Mouse (Mus musculus) Patski (cell line): ENCODE results near the gene Ercc6l2. TPM values are rescaled to one million over a fixed set of nuclear protein-coding genes. Genes with fewer than 3 reads are reported as not detected.

Experiments
- ATAC-seq: fragments of 100-300 bp; one replicate; pipeline ENCODE4 v1.8.0; 2021
- CTCF ChIA-PET: fragments of 350-600 bp; sonication (Branson Sonifier 250); formaldehyde crosslinking; loops from one replicate; lab custom pipeline; 2022; ENCODE audit warnings: inconsistent platforms; lab: Charles Lee
- POLR2A ChIA-PET: fragments of 350-600 bp; sonication (Branson Sonifier 250); formaldehyde crosslinking; loops from one replicate; lab custom pipeline; 2022; ENCODE audit warnings: antibody characterized with exemption, inconsistent platforms; lab: Charles Lee
- DNase-seq: peaks from one replicate; pipeline ENCODE4 v3.0.0-alpha.2; 2011; ENCODE audit warnings: low read depth, low spot score
- H3K27me3 ChIP-seq: fragments of 371-371 bp; one replicate; pipeline ENCODE4 v1.5.1; 2021
- CTCF ChIP-seq: fragments of 100-300 bp; IDR thresholded peaks from one replicate; pipeline ENCODE4 v1.5.1; 2021
- in situ Hi-C: fragments of 300-500 bp; cut with MboI; formaldehyde crosslinking; loops from 3 replicates; pipeline ENCODE4 v1.11.1; 2018; ENCODE audit warnings: low pct_unique_long_range_greater_than_20kb, mixed read lengths
- polyA plus RNA-seq: library from polyadenylated mRNA; unstranded; gene quantifications from one replicate; pipeline ENCODE4 v1.2.3, GENCODE M21; 2021

Ercc6l2 gene
- polyA plus RNA-seq, 1 experiment from 2014 or later, result 22.5 TPM

DNA sequence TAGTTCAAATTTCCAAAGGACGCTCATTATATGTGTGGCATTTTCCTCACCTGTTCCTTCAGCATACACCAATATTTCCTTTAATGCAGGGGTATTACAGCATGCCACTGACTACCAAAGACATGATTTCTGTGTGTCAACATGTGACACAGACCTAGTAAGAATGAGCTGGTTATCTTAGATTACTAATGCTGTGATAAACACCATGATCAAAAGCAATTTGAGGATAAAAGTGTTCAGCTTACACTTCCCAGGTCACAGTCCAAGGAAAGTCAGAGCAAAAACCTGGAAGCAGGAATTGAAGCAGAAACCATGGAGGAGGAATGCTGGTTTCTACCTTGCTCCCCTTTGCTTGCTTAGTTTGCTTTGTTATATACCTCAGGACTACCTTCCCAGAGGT, 13.8 kb upstream of the Ercc6l2 start:
- DNase-seq, result no peak
- ChIA-PET CTCF (no interaction called here), POLR2A (no interaction called here)
- ATAC-seq, result no peak
- in situ Hi-C loops, result no loop called here
- H3K27me3 ChIP-seq, result no peaks in the 10 kb centered on the region
- no peak for TF ChIP-seq CTCF

DNA sequence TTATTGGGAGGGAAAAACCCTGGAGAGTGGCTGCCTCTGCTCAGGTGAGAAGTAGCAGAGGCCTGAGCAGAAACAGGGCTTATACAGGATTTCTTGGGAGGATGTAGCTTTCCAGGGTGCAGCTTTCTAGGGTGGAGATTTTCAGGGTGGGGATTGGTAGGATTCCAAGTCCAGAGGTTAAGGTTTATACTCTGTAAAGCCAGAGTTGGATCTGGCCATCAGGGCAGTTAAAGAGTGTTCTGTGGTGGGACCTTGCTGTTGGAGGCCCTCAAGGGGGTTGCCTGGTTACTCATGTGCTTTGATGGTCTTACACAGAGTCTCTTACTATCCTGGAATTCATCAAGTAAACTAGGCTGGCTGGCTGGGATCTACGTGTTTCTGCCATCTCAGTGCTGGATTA, 7.8 kb upstream of the Ercc6l2 start:
- TF ChIP-seq CTCF, result no peak
- ATAC-seq, result no peak
- in situ Hi-C loops, result no loop called here
- DNase-seq, result no peak
- no peaks in the 10 kb centered on the region for H3K27me3 ChIP-seq
- ChIA-PET CTCF (no interaction called here), POLR2A (no interaction called here)

DNA sequence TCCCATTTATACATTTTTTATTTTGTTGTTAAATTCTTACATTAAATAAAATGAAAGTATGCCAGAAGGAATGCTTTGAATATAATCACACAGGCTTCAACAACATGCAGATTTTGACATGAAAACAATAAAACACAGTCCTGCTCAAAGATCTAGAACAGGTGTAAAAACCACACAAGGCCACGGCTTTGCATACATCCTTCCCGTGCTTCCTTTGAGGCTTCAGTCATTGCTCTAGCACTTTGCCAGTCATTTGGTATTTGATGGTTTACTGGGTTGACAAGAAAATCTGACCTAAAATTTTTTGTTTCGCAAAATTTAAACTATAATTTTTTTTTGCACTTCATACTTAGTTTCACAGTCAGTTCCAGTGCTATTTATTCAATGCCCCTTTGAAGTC, 7.1 kb upstream of the Ercc6l2 start:
- POLR2A ChIA-PET, result no interaction called here
- no peak for ATAC-seq
- CTCF ChIA-PET, result no interaction called here
- no peak for TF ChIP-seq CTCF
- H3K27me3 ChIP-seq, result no peaks in the 10 kb centered on the region
- DNase-seq, result no peak
- in situ Hi-C loops, result no loop called here

GRCm38 (mm10) chr13:63811477-63811876, 3.6 kb upstream of the Ercc6l2 start:
- in situ Hi-C loops, result loop anchor here (10.0 kb wide), 2 partner anchors 117 to 237 kb away; partner anchors contain the start of gene Ptch1
- no peaks in the 10 kb centered on the region for H3K27me3 ChIP-seq
- DNase-seq (no peak), ATAC-seq (no peak)
- ChIA-PET CTCF (no interaction called here), POLR2A (no interaction called here)
- TF ChIP-seq CTCF, result no peak

- no peaks in the 10 kb centered on the region for H3K27me3 ChIP-seq
- ATAC-seq (no peak), DNase-seq (no peak)
- in situ Hi-C loops, result loop anchor here (10.0 kb wide), 2 partner anchors 121 to 241 kb away; partner anchors contain the start of gene Ptch1
- ChIA-PET POLR2A (interaction anchor here (0.9 kb wide), 1 partner anchor 63 kb away, joined by 3 read pairs; no protein-coding TSS in a partner anchor), CTCF (interaction anchor here (1.4 kb wide), 1 partner anchor 11 kb away, joined by 3 read pairs; no protein-coding TSS in a partner anchor)
- no peak for TF ChIP-seq CTCF
These were observed 891 bp downstream of the Ercc6l2 start for GRCm38 (mm10) chr13:63815931-63816330.

DNA sequence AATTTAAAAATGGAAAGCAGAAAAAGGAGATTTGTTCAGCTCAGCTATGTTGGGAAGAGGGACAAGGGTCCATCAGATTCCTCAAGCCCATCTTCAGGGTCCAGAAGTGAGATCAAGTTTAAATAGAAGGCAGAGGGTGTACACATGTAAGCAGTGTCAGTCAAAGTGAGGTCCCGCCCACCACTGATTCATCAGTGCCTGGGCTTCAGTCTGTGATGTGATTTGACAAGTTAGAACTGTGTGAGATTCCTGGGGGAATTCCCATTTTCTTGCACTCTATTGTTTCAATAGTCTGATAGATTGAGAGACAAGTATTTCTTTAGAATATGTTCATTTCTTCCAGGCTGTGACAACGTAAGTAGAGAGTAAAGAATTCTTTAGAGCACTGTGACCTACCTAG, 30.7 kb downstream of the Ercc6l2 start:
- H3K27me3 ChIP-seq, result no peaks in the 10 kb centered on the region
- TF ChIP-seq CTCF, result no peak
- in situ Hi-C loops, result no loop called here
- POLR2A ChIA-PET, result no interaction called here
- CTCF ChIA-PET, result no interaction called here
- ATAC-seq (no peak), DNase-seq (no peak)

DNA sequence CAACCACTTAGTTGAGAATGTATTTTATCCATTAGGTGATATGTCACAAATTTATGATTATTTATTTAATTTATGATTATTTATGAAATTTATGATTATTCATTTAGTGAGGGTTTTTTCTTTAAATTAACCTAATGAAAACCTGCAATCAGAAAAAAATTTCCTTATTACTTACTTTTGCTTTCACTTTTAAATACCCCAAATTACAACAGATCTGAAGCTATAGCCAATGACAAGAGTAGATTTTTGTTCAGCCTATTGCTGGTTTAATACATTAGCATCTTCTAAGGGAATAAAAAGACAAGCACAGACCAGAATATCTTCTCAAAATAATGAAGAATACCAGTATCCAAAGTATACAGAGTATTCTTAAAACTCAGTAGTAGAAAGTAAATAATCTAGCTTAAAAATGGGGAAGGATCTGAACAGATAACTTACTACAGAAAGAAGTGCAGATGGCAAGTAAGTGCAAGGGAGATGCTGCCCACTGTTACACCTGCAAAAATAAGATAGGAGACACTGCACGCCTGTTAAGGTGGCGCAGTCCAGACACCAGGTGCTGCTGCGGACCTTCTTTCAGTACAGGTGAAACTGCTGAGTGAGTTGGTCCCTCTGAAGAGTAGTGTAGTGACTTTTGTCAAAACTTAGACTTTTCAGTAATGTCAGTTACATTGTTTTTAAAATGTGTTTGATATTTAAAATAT, 35.4 kb downstream of the Ercc6l2 start:
- ATAC-seq (no peak), DNase-seq (no peak)
- in situ Hi-C loops, result no loop called here
- CTCF ChIA-PET, result interaction anchor here (1.2 kb wide), 1 partner anchor 17 kb away, joined by 3 read pairs; no protein-coding TSS in a partner anchor
- TF ChIP-seq CTCF, result no peak
- POLR2A ChIA-PET, result no interaction called here
- no peaks in the 10 kb centered on the region for H3K27me3 ChIP-seq

GRCm38 (mm10) chr13:63872585-63873282, 57.7 kb downstream of the Ercc6l2 start:
- DNase-seq (no peak), ATAC-seq (no peak)
- in situ Hi-C loops, result no loop called here
- ChIA-PET POLR2A (no interaction called here), CTCF (no interaction called here)
- H3K27me3 ChIP-seq, result no peaks in the 10 kb centered on the region
- no peak for TF ChIP-seq CTCF

- ATAC-seq, result no peak
- POLR2A ChIA-PET, result no interaction called here
- in situ Hi-C loops, result no loop called here
- CTCF ChIA-PET, result no interaction called here
- no peak for DNase-seq
- H3K27me3 ChIP-seq, result no peaks in the 10 kb centered on the region
- no peak for TF ChIP-seq CTCF
These were observed 62.1 kb downstream of the Ercc6l2 start for GRCm38 (mm10) chr13:63877138-63877537.

GRCm38 (mm10) chr13:63879105-63879863, 64.2 kb downstream of the Ercc6l2 start:
- DNase-seq (no peak), ATAC-seq (no peak)
- ChIA-PET CTCF (interaction anchor here (1.0 to 1.7 kb wide), 2 partner anchors 19 to 34 kb away, joined by 3 to 5 read pairs; no protein-coding TSS in a partner anchor), POLR2A (no interaction called here)
- TF ChIP-seq CTCF, result no peak
- in situ Hi-C loops, result no loop called here
- no peaks in the 10 kb centered on the region for H3K27me3 ChIP-seq
